Mouse (Mus musculus) kidney, embryonic 14.5 days (tissue): ENCODE results near the gene Fam234a. TPM values are rescaled to one million over a fixed set of nuclear protein-coding genes. Genes with fewer than 3 reads are reported as not detected.

ENCODE experiments used
- ATAC-seq: fragments of 200-750 bp; cut with Nextera tagmentation; 2 replicates; pipeline ENCODE4 v1.8.0; 2017; ENCODE audit warnings: moderate number of reproducible peaks, mild to moderate bottlenecking, moderate TSS enrichment, moderate library complexity; ENCODE audit not compliant: low FRiP score, low TSS enrichment
- H3K27ac ChIP-seq: fragments of 300-500 bp; sonication (generic); 2 replicates; pipeline ENCODE4 v1.5.1; 2014; ENCODE audit warnings: low read depth, mild to moderate bottlenecking, low read length, moderate library complexity, mixed read lengths
- H3K27me3 ChIP-seq: fragments of 300-500 bp; sonication (generic); 2 replicates; pipeline ENCODE4 v1.6.1; 2014; ENCODE audit warnings: mild to moderate bottlenecking, low read length; ENCODE audit not compliant: control insufficient read depth, insufficient read depth
- H3K36me3 ChIP-seq: fragments of 300-500 bp; sonication (generic); 2 replicates; pipeline ENCODE4 v1.6.1; 2014; ENCODE audit warnings: low read length, mixed read lengths; ENCODE audit not compliant: control insufficient read depth, insufficient read depth
- H3K4me1 ChIP-seq: fragments of 300-500 bp; sonication (generic); 2 replicates; pipeline ENCODE4 v1.6.1; 2014; ENCODE audit warnings: low read length, mixed read lengths; ENCODE audit not compliant: control insufficient read depth, insufficient read depth
- H3K4me2 ChIP-seq: fragments of 300-500 bp; sonication (generic); replicated peaks from 2 replicates; pipeline ENCODE4 v1.6.1; 2014; ENCODE audit warnings: low read depth, mild to moderate bottlenecking, low read length
- H3K4me3 ChIP-seq: fragments of 300-500 bp; sonication (generic); 2 replicates; pipeline ENCODE4 v1.5.1; 2014; ENCODE audit warnings: mild to moderate bottlenecking, low read length
- H3K9ac ChIP-seq: fragments of 300-500 bp; sonication (generic); 2 replicates; pipeline ENCODE4 v1.6.1; 2014; ENCODE audit warnings: low read depth, mild to moderate bottlenecking, low read length, moderate library complexity
- H3K9me3 ChIP-seq: fragments of 300-500 bp; sonication (generic); 2 replicates; pipeline ENCODE4 v1.6.1; 2016; ENCODE audit warnings: low read length; ENCODE audit not compliant: control insufficient read depth
- WGBS: fragments of 180-500 bp; shearing (Covaris S2); extraction: QIAGEN DNeasy Blood & Tissue Kit; methylation state at CpG from one replicate; pipeline ENCODE4 v1.1.7; 2014; 5-methylcytosine and 5-hydroxymethylcytosine counted together
- polyA plus RNA-seq: library from polyadenylated mRNA; unstranded; fragments of >200 nt; fragmentation: Nextera tagmentation; extraction: Ambion mirVana; gene quantifications from 2 replicates; pipeline ENCODE4 v1.2.1, GENCODE M21; 2014

The Fam234a gene
- polyA plus RNA-seq, 1 experiment from 2014 or later = 40.4 TPM

- Histone ChIP-seq H3K9me3 (no peaks in the 10 kb centered on the region), H3K27me3 (no peaks in the 10 kb centered on the region), H3K36me3 (no peaks in the 10 kb centered on the region), H3K9ac (no peak overlapping the region), H3K27ac (no peak overlapping the region), H3K4me3 (no peak overlapping the region), H3K4me2 (no peak overlapping the region), H3K4me1 (no peaks in the 10 kb centered on the region)
- ATAC-seq = no peak
- WGBS = 73% methylated on average over 2 of the region's 2 CpGs
Observed at GRCm38 (mm10) chr17:26239551-26239950, 4.5 kb downstream of the Fam234a start.

GRCm38 (mm10) chr17:26237667-26238066, 6.4 kb downstream of the Fam234a start:
- H3K4me2 ChIP-seq = no peak overlapping the region
- no peaks in the 10 kb centered on the region for H3K4me1 ChIP-seq
- no peak overlapping the region for H3K27ac ChIP-seq
- H3K27me3 ChIP-seq = no peaks in the 10 kb centered on the region
- H3K4me3 ChIP-seq = no peak overlapping the region
- no peaks in the 10 kb centered on the region for H3K36me3 ChIP-seq
- WGBS = 86% methylated on average over 10 of the region's 10 CpGs
- no peak for ATAC-seq
- H3K9me3 ChIP-seq = no peaks in the 10 kb centered on the region
- H3K9ac ChIP-seq = no peak overlapping the region

- H3K9ac ChIP-seq = no peak overlapping the region
- ATAC-seq = no peak
- WGBS = 58% methylated on average over 13 of the region's 13 CpGs
- no peaks in the 10 kb centered on the region for H3K9me3 ChIP-seq
- H3K4me3 ChIP-seq = no peak overlapping the region
- no peaks in the 10 kb centered on the region for H3K27me3 ChIP-seq
- no peak overlapping the region; the same call in 1 of the 2 replicates for H3K27ac ChIP-seq
- no peaks in the 10 kb centered on the region for H3K36me3 ChIP-seq
- no peaks in the 10 kb centered on the region for H3K4me1 ChIP-seq
- no peak overlapping the region for H3K4me2 ChIP-seq
Observed at GRCm38 (mm10) chr17:26235077-26235815, 8.8 kb downstream of the Fam234a start.

GRCm38 (mm10) chr17:26234386-26234785, 9.7 kb downstream of the Fam234a start:
- ATAC-seq = no peak
- H3K9me3 ChIP-seq = no peaks in the 10 kb centered on the region
- no peaks in the 10 kb centered on the region for H3K4me1 ChIP-seq
- no peaks in the 10 kb centered on the region for H3K36me3 ChIP-seq
- WGBS = 92% methylated on average over 8 of the region's 8 CpGs
- no peak overlapping the region for H3K4me3 ChIP-seq
- no peak overlapping the region for H3K4me2 ChIP-seq
- no peak overlapping the region for H3K9ac ChIP-seq
- no peaks in the 10 kb centered on the region for H3K27me3 ChIP-seq
- H3K27ac ChIP-seq = no peak overlapping the region

GRCm38 (mm10) chr17:26232863-26233262, 11.2 kb downstream of the Fam234a start:
- ATAC-seq = no peak
- no peaks in the 10 kb centered on the region for H3K36me3 ChIP-seq
- no peaks in the 10 kb centered on the region for H3K4me1 ChIP-seq
- no peak overlapping the region for H3K9ac ChIP-seq
- no peaks in the 10 kb centered on the region for H3K9me3 ChIP-seq
- H3K27me3 ChIP-seq = no peaks in the 10 kb centered on the region
- no peak overlapping the region for H3K27ac ChIP-seq
- no peak overlapping the region for H3K4me3 ChIP-seq
- H3K4me2 ChIP-seq = no peak overlapping the region
- 72% methylated on average over 8 of the region's 8 CpGs for WGBS

GRCm38 (mm10) chr17:26231156-26231555, 12.9 kb downstream of the Fam234a start:
- Histone ChIP-seq H3K27me3 (no peaks in the 10 kb centered on the region), H3K36me3 (no peaks in the 10 kb centered on the region), H3K9ac (no peak overlapping the region), H3K4me2 (no peak overlapping the region), H3K27ac (no peak overlapping the region), H3K9me3 (no peaks in the 10 kb centered on the region), H3K4me3 (no peak overlapping the region), H3K4me1 (no peaks in the 10 kb centered on the region)
- no peak for ATAC-seq
- 81% methylated on average over 5 of the region's 5 CpGs for WGBS

GRCm38 (mm10) chr17:26229776-26230175, 14.3 kb downstream of the Fam234a start:
- WGBS = 94% methylated on average over 5 of the region's 5 CpGs
- no peak for ATAC-seq

GRCm38 (mm10) chr17:26225150-26225549, 18.9 kb downstream of the Fam234a start:
- Histone ChIP-seq H3K27ac (no peak overlapping the region), H3K9ac (no peak overlapping the region), H3K27me3 (no peaks in the 10 kb centered on the region), H3K9me3 (no peaks in the 10 kb centered on the region), H3K4me3 (no peak overlapping the region), H3K4me1 (no peaks in the 10 kb centered on the region), H3K36me3 (no peaks in the 10 kb centered on the region), H3K4me2 (no peak overlapping the region)
- WGBS = 59% methylated on average over 12 of the region's 12 CpGs
- ATAC-seq = no peak

More at GRCm38 (mm10) chr17:26229776-26230175, 14.3 kb downstream of the Fam234a start:
- Histone ChIP-seq H3K27me3 (no peaks in the 10 kb centered on the region), H3K4me1 (no peaks in the 10 kb centered on the region), H3K9me3 (no peaks in the 10 kb centered on the region), H3K9ac (no peak overlapping the region), H3K36me3 (no peaks in the 10 kb centered on the region), H3K27ac (no peak overlapping the region), H3K4me2 (no peak overlapping the region), H3K4me3 (no peak overlapping the region)

GRCm38 (mm10) chr17:26221508-26221907, 22.5 kb downstream of the Fam234a start:
- 77% methylated on average over 2 of the region's 2 CpGs for WGBS

More at GRCm38 (mm10) chr17:26221508-26221907, 22.5 kb downstream of the Fam234a start:
- H3K4me3 ChIP-seq = no peak overlapping the region
- no peaks in the 10 kb centered on the region for H3K9me3 ChIP-seq
- H3K27me3 ChIP-seq = no peaks in the 10 kb centered on the region
- no peak overlapping the region for H3K9ac ChIP-seq
- no peak for ATAC-seq
- no peaks in the 10 kb centered on the region for H3K36me3 ChIP-seq
- no peak overlapping the region for H3K4me2 ChIP-seq
- H3K27ac ChIP-seq = no peak overlapping the region
- no peaks in the 10 kb centered on the region for H3K4me1 ChIP-seq
